Mouse (Mus musculus): ENCODE data around the gene Prr3. TPM values are rescaled to one million over a fixed set of nuclear protein-coding genes. Genes with fewer than 3 reads are reported as not detected.
"Not testable (repeated sequence)": the region's sequence is repeated elsewhere in the genome, so short reads cannot be mapped to it uniquely, and the experiment has no call there.

Prr3 gene
- total RNA-seq, 2 experiments from 2014 or later = 47.7 to 53.8 TPM

DNA sequence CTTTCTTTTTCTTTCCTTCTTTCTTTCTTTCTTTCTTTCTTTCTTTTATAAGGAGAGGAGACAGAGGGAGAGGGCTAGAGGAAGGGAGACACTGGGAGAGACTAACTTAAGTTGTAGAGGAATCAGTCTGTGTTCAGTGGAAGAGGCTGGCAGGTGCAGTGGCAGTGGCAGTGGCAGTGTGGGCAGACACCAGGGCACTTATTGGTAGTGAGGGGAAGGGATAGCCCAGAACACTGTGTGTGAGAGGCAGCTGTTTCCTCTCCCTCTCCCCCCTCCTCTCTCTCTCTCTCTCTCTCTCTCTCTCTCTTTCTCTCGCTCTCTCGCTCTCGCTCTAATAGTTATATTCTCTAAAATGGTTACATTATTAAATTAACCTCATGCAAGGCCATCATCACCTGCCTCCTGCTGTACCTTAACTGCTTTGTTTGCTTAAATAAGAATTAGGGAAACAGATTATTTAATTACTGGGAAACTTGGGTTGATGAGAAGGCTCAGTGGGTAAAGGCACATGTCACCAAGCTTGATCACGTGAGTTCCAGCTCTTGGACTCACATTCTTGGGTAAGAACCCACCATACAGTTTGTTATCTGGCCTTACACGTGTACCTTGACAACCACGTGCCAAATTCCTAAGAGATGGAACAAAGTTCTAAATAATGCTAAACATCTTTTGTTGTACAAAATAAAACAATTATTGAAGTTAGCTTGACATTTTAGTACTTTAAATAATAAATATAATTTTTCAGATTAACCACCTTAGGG, 18.7 kb upstream of the Prr3 start:
- no peak for DNase-seq

DNA sequence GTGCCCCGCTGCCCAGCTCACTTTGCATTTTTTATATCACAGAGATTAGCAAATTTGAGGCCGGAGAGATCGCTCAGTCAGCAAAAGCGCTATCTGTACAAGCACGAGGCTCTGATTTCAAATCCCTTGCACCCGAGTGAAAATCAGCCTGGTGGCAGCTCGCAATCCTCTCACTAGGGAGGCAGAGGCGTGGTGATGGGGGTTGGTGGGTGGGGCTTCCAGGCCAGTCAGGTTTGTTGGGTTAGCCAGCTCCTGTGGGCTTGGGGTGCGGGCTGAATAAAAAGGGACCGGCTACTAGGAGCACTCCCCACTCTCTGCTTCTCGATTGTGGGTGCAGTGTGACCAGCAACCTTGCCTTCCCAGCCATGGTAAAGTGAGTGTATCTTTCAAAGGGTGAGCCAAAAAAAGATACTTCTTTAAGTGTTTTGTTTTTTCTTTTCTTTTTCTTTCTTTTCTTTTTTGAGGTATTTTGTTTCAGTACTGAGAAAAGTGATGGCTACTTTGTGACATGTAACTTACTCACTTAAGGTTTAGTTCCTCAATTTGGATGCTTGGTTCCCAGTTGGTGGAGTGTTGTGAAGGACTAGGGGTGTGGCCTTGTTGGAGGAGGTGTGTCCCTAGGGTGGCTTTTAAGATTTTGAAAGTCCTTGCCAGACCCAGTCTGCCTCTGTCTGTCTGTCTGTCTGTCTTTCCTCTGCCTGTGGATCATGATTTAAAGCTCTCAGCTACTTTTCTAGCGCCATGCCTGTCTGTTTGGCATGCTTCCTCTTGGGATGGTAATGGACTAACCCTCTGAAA, 17.9 kb upstream of the Prr3 start:
- no peak for DNase-seq

DNA sequence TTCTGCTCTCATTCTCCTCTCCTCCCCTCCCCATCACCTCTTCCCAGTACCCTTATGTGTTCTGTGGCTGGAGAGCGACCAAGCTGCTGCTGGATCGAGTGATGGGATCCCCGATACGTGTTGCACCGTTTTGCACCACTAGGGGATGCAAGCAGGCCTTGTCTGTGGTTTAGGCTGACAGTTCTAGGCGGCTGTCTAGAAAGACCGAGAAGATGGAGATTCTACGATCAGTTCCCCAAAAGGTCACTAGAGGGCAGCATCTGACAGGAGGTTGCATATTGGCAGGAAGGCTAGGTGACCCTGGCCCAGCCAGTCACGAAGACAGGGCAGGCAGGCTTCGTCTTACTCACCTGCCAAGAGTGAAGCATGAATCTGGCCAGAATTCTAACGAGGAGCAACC, 16.9 kb upstream of the Prr3 start:
- DNase-seq = peak; percentile 86 to 93

DNA sequence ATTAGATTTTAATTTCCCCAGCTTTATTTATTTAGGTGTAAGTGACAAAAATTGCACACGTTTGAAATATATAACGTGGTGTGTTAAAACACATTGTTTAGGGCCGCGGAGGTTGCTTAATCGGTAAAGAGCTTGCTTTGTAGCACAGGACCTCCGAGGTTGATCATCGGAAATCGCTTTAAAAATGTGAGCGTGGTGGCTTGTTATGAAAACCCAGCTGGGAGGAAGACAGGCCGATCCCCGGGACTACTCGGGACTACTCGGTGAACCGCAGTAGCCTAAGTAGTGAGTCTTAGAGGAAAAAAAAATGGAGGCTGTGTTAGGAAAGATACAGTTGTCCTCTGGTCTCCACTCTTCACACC, 14.8 kb upstream of the Prr3 start:
- DNase-seq = no peak

DNA sequence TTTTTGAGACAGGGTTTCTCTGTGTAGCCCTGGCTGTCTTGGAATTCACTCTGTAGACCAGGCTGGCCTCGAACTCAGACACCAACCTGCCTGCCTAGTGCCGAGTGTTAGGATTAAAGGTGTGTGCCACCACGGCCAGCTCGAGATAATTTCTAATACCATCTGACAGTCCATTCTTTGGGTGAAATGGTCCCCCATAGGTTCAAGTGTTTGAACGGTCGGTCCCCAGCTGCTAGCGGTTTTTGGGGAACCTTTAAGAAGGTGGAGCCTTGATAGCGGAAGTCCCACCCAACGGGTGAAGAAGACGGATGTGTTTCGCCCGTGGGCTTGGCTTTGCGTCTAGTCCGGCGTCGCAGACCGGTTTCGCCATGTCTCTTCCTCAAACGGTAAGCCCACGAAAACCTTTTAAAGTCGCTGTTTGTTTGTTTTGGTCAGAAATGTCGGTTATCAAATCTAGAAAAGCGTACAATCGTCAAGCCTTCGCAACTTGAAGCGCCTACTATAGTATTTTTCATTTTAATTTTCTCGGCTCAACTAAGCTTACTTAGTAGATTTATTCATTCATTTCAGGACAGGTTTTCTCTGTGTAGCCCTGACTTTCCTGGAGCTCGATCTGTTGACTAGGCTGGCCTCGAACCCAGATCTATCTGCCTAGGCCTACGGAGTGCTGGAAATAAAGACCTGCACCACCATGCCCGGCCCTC, 14.3 kb upstream of the Prr3 start:
- DNase-seq = peak; percentile 76

DNA sequence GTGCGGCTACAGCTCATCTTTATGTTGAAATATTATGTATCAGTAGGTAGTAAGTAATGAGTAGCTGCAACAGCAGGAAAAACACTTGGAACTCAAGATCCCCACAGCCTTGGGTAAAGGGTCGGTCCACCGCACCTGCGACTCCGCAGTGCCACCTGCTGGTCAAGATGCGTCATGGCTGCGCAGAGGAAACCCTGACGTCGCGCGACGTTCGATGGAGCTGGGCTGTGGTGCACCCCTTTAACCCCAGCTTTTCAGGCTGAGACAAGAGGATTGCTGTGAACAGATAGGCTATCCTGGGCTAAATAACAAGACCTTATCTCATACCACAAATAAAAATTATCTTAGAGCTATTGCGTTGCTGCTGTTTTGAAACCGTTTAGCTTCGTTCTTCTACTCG, 13.6 kb upstream of the Prr3 start:
- DNase-seq = peak; percentile 71 to 73

DNA sequence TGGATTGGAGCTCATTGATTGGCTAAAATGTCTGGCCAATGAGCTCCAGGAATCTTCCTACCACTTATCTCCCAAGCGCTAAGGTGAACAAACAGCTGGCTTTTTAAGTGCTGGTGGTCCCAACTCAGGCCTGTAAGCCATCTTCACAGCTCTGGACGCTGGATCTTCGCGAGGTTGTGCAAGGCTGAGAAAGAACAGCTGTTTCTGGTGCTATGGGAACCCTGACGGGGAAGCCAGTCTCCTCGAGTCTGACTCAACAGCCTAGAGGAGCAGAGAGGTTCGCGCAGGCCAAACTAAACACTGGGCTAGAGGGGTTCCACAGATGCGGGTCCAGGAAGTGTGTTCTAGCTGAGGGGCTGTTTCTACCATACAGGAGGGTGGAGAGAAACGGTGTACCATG, 11.7 kb upstream of the Prr3 start:
- DNase-seq = no peak

DNA sequence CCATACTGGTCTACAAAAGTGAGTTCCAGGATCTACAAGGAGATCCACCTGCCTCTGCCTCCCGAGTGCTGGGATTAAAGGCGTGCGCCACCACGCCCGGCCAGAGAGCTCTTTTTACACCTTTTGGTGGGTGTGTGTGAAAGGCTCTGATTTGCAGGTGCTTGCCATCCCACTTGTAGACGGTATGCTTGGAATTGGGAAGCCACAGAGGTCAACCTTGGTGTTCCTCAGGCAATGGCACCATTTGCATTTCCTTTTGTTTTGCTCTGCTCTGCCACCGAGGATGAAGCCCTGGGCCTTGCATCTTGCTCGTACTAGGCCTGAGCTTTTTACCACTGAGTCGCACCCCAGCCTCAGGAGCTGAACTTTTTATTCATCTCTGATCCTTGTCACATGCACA, 1.7 kb upstream of the Prr3 start:
- DNase-seq = no peak

DNA sequence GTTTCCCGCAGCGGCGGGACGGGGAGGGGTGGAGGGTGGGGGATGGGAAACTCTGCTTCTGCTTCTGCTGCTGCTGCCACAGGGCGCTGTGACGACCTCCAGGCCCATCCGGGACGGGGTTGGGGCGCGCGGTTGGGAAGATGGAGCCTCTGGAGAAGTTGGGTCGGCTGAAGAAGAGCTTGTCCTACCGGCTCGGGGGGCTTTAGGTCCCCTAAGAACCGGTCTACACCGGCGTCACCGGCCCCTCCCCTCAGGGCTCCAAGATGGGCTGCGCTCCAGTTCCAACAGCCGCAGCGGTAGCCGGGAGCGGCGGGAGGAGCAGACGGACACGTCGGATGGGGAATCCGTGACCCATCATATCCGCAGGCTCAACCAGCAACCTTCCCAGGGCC, 323 bp upstream of the Prr3 start:
- peak; percentile 49 to 52 for DNase-seq

DNA sequence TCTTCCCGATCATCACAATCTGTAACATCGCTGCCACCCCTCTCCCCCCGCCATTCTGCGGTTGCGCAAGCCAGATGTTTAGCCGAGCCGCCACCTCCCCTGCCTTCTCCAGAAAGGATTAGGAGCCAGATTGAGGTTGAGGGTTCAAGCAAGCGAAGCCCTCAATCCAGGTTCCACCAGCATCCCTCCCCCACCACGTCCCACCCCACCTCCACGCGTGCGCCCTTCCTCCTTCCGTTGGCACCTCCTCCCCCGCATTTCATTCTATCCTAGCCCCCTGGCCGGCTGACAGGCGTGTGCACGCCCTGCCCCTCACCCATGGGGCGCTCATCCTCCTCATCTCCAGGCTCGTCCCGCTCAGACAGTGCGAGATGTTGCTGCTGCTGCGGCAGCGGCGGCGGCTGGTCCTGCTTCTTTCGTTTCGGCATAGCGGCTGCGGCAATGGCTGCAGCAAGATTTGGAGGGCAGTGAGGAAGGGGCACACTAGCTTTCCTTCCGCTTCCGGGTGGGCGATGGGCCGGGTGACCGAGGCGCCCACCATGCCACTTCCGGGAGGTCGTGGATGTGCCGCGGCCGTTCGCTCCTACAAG, 1.1 kb downstream of the Prr3 start:
- peak; percentile 91 for DNase-seq

DNA sequence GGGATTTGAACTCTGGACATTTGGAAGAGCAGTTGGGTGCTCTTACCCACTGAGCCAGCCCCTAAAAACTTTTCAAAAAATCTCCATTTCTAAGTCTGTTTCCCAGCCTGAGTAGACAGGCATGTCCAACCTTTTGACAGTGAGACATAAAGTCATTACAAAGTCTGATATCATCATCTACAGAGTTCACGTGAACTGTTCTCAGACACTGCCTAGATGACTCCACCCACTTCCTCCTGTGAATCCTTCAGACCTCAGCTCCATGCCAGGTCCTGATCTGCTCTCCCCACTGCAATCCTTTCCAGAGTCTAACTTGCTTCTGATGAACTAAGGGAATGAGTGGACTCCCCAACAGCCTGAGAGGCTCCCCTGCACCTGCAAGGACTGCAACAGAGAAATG, 7.9 kb downstream of the Prr3 start:
- no peak for DNase-seq

DNA sequence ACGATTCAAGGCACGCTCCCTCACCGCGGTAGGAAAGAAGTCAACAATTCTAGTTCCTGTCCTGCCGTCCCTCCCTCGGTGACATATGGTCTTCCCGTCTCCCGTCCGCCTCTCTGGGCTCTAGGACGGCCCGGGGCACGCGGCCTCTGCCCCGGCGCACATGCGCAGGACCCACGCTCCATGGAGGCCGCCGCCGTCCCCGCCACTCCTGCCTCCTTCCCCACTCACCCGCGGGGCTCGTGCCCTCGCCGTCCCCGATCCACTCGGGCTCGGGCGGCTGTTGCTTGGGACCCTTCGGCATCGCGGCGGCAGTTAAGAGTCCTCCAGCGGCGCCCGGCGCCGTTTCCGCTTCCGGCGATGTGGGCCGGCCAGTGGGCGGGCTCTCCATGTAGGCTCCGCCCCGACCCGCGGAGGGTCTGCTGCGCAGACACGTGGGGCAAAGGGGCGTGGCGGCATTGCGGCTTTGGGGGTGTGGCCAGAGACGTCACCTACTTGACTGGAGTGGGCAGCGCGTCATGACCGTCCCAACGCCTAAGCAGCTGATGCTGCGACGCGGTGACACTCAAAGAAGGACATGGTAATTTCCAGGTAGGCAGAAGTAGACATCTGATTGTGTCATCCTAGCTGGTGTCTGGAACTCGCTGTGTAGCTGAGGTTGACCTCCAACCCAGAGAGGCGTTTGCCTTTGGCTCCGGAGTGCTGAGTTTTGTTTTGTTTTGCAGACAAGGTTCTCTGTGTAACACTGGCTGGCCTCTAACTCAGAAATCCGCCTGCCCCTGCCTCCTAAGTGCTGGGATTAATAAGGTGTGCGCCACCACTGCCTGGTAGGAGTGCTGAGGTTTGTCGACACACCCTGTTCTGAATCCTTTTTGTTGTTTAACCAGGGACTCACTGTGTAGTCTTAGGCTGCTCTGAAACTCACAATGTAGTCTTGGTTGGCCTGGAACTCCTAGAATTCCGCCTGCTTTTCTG, 10.3 kb downstream of the Prr3 start, which contains the start of gene Abcf1:
Gene Abcf1, minus strand, starts transcription at position 344 of the 972 bp plus-strand sequence.
- DNase-seq = peak; percentile 98

DNA sequence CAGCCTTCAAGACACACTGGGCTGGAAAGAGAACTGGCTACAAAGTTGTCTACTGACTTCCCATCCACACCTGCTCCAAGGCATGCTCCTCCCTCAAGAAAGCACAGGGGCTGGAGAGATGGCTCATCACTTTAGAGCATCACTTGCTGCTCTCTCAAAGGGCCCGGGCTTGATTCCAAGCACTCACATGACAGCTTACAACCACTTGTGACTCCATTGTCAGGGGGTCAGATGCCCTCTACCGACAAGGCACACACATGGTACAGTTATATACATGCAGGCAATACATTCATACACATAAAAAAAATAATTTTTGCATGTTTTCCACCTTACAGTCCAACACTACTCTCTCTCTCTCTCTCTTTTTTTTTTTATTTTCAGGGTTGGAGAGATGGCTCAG, 12.4 kb downstream of the Prr3 start:
- DNase-seq = no peak

DNA sequence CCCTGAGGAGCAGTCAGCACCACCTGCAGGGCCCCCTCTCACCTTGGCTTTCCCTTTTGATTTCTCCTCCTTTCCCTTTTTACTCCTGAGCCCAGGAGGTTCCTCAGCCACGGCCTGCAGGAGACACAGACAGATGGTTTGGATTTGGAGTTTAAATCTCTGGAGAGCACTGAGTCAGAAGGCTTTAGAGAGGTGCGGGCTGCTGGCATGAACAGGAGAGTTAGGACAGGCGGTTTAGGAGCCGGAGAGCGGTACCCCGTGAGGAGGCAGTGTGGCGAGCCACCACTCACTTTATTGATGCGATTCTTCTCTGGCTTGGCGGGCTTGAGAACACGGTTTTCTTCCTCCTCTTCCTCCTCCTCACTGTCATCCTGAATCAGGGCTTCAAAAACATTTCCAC, 16.8 kb downstream of the Prr3 start:
- no peak for DNase-seq

DNA sequence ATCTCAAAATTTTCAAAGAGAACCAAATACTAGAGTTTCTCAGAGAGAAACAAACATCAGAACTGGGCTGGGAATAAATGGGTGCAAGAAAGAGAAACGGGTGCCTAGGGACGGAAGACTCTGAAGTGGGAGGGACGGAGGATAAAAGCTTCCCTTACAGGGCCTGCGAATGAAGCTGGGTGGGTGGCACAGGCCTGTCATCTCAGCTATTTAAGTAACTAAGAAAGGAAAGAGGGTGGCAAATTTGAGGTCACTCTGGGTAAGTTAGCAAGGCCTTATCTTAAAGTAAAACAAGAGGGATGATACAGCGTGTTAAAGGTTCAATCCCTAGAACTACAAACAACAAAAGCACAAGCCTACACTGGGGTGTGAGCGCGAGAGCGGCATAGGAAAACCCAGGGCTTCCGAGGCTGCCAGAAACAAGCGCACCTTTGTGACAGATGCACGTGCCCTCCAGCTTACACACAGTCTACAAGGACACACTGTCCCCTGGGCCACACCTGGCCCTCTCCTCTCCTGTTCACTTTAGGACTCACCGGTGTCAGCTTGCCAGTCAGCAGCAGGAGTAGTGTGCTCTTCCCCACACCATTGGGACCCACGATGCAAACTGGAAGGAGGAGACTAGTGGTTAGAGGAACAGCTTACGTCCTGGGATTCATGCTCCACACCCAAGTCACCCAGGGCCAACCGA, 21.4 kb downstream of the Prr3 start:
- no peak for DNase-seq

DNA sequence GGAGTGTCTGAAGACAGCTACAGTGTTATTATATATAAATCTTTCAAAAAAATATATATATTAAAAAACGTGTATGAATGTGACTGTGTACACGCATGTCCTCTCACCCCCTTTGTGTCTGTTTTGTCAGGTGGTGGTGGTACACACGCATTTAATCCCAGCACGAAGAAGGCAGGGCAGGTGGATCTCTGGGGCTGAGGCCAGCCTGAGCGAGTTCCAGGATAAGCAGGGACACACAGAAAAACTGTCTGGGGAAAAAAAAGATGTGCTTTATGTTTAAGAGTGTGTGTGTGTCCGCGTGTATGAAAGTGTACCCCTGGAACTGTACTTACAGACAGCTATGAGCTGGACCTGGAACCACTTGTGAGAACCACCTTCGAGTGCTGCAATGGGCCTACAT, 25.4 kb downstream of the Prr3 start:
- no peak for DNase-seq

DNA sequence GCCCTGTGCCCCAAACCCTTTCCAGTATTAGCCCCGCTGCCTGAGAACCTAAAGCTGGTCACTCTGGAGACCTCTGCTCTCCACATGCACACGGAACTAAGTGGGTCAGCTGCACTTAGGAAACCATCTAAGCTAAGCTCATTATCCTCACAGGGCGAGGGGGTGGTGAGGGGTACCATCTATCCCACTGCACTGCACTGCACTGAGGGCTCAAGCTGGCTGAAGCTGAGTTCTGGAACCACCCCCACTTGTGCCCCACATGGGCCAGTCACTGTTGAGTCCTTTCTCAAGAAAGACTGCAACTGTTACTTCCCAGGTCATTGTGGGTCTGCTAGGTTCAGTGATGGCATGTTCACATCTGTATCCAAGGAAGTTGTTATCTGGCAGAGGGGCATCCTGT, 27.5 kb downstream of the Prr3 start:
- not testable (repeated sequence) for DNase-seq

DNA sequence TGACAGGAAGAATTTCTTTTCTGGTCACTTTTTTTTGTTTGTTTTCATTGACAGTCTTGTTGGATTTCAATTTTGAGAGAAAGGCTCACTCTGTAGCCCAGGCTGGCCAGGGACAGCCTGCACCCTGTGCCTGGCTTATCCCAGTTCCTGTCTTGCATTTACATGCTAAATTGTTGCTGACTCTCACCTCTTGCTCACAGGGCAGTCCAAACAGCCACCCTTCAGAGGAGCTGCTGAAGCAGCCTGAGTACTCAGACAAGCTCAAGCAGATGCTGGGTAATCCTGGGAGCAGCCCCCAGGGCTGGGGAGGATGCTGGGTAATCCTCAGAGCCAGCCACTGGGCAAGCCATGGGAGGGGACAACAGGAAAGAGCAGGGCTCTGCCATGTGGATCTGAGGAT, 29.1 kb downstream of the Prr3 start:
- not testable (repeated sequence) for DNase-seq

DNA sequence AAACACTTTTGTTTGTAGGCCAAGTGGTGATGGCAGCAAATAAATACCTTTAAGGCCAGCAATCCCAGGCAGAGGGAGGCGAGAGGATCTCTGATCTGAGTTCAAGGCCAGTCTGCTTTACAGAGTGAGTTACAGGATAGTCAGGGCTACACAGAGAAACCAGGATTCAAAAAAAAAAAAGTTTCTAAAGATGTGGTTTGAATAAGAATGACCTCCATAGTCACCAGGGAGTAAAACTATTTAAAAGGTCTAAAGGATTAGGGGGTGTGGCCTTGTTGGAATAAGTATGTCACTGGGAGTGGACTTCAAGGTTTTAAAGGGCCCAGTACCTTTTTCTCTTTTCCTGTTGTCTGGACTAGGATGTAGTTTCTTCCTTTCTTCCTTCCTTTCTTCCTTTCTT, 40.1 kb downstream of the Prr3 start:
- DNase-seq = no peak

DNA sequence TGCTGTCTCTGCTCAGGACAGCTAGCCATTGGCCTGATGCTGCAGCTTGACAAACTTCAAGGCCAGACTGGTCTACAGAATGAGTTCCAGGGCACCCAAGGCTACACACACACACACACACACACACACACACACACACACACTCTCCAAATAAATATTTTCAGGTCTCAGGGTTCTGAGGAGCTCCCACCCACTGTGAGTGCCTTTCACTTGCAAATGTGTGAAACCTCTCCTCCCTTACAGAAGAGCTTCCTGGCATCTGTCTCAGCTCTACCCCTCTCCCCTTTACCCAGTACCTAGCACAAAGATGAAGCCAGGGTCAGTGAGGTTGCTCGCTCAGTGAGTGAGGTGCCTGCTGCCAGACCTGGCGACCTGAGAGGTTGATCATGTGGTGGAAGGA, 40.9 kb downstream of the Prr3 start:
- no peak for DNase-seq

DNA sequence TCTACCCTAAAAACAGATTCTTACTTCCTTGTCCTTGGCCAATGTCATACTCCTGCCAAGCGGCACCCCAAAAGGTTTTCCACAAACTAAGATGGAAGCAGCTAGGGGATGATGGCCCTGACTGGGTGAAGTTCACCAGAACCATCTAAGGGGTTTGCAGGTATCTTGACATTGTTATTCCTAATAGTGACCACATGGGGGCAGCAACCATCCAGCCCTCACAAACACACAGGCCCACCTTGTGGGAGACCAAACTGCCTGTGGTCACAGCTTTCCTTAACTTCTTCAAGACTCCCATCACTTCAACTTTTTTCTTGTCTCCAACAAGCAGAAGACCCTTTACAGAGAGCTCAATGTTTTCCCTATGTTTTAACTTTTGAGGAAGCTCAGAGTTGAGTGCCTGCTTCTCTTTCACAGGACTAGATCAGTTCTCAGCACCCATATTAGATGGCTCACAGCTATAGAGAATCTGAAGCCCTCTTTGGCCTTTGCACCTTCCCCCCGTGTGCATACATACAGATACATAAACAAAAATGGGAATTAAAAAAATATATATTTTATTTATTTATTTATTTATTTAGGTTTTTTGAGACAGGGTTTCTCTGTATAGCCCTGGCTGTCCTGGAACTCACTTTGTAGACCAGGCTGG, 42.2 kb downstream of the Prr3 start:
- DNase-seq = peak in 1 of 2 experiments; percentile 35

Data from layer of hippocampus, postnatal 36 days (tissue).